Mouse (Mus musculus) E14TG2a.4 (cell line): ENCODE data around the gene Tril.

Experiments used
- CTCF ChIP-seq: conservative IDR thresholded peaks from 2 replicates; pipeline ENCODE4 v1.5.1; 2014; ENCODE audit warnings: low read length
- NANOG ChIP-seq: IDR thresholded peaks from 2 replicates; pipeline ENCODE4 v1.6.1; 2014; ENCODE audit warnings: borderline replicate concordance, low read length, mixed read lengths

DNA sequence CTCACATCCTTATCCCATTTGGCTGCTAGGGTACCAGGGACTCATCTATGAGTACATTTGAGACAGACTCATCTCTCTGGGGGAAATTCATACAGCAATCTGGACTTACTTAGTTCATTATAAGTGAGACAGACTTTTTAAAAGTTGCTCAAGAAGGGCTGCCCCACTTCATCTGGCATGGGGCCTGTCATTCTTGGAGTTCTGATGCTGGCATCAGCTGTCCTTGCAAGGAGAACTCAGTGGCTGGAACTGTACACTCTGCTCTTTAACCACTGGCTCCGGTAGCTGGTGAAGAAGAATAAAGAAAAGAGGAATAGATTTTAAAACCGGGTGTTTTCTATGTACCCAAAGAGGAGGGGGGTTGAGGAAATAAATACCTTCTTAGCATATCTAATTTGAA lies 36.1 kb upstream of the Tril start:
- TF ChIP-seq CTCF, result no peak
- no peak for TF ChIP-seq NANOG
